Mouse (Mus musculus) Patski (cell line): ENCODE results near the gene Wee1. TPM values are rescaled to one million over a fixed set of nuclear protein-coding genes. Genes with fewer than 3 reads are reported as not detected.
"Not testable (repeated sequence)": the region's sequence is repeated elsewhere in the genome, so short reads cannot be mapped to it uniquely, and the experiment has no call there.

Experiments
- ATAC-seq: fragments of 100-300 bp; one replicate; pipeline ENCODE4 v1.8.0; 2021
- CTCF ChIA-PET: fragments of 350-600 bp; sonication (Branson Sonifier 250); formaldehyde crosslinking; loops from one replicate; lab custom pipeline; 2022; ENCODE audit warnings: inconsistent platforms; lab: Charles Lee
- POLR2A ChIA-PET: fragments of 350-600 bp; sonication (Branson Sonifier 250); formaldehyde crosslinking; loops from one replicate; lab custom pipeline; 2022; ENCODE audit warnings: antibody characterized with exemption, inconsistent platforms; lab: Charles Lee
- DNase-seq: peaks from one replicate; pipeline ENCODE4 v3.0.0-alpha.2; 2011; ENCODE audit warnings: low read depth, low spot score
- H3K27me3 ChIP-seq: fragments of 371-371 bp; one replicate; pipeline ENCODE4 v1.5.1; 2021
- CTCF ChIP-seq: fragments of 100-300 bp; IDR thresholded peaks from one replicate; pipeline ENCODE4 v1.5.1; 2021
- in situ Hi-C: fragments of 300-500 bp; cut with MboI; formaldehyde crosslinking; loops from 3 replicates; pipeline ENCODE4 v1.11.1; 2018; ENCODE audit warnings: low pct_unique_long_range_greater_than_20kb, mixed read lengths
- polyA plus RNA-seq: library from polyadenylated mRNA; unstranded; gene quantifications from one replicate; pipeline ENCODE4 v1.2.3, GENCODE M21; 2021

Wee1 gene
- polyA plus RNA-seq, 1 experiment from 2014 or later, result 28.5 TPM

DNA sequence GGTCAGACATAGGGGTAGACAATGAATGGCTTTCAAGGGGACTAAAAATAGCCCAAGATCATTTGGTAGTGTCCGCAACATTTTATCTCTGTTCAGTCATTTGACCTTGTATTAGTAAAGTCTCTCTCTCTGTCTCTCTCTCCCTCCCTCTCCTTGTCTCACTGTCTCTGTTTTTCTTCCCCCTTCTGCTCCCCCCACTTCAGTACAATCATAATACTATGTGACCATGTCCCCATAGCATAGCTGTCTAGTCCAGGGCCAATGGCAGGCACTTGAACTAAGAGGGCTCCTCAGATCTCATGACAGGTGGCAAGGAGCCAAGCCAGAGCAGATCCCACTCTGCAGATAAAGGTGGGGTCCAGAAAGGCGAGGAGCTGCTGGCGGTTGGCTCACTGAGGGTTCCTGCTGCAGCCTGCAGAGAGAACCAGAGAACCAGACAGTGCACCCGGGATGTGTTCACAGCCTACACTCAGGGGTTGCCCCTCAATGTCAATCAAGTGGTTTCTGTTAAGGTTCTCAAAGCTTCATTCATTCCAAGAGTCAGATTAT, 34.9 kb downstream of the Wee1 start:
- H3K27me3 ChIP-seq, result no peaks in the 10 kb centered on the region
- ChIA-PET CTCF (interaction anchor here (1.2 to 1.9 kb wide), 4 partner anchors 14 to 36 kb away, joined by 4 to 6 read pairs (median 5); partner anchors contain the start of gene Wee1), POLR2A (no interaction called here)
- DNase-seq (no peak), ATAC-seq (no peak)
- no peak for TF ChIP-seq CTCF
- in situ Hi-C loops, result no loop called here

- no peak for DNase-seq
Observed at GRCm38 (mm10) chr7:110157261-110157910, 35.5 kb downstream of the Wee1 start.

DNA sequence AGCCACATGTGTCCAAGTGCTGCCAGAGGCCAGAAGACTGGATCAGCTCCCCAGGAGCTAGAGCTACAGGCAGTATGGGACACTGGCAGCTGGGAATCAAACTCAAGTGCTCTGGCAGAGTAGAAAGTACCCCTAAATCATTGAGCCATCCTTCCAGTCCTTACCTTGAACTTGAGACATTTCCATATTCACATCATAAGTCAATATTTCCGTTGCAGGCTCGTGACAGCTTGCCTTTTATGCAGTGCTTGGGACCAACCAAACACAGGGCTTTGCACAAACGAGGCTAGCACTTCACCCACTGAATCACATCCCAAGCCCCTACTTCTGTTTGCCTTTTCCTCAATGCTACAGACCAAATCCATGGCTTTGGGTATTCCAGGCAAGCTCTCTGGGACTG, 36.2 kb downstream of the Wee1 start:
- no peak for ATAC-seq
- ChIA-PET CTCF (interaction anchor here (0.7 to 2.0 kb wide), 5 partner anchors 19 to 49 kb away, joined by 4 to 6 read pairs (median 6); partner anchors contain the start of gene Wee1), POLR2A (no interaction called here)
- no peaks in the 10 kb centered on the region for H3K27me3 ChIP-seq
- no peak for TF ChIP-seq CTCF
- no peak for DNase-seq
- in situ Hi-C loops, result no loop called here

More at GRCm38 (mm10) chr7:110157261-110157910, 35.5 kb downstream of the Wee1 start:
- POLR2A ChIA-PET, result no interaction called here
- in situ Hi-C loops, result no loop called here
- TF ChIP-seq CTCF, result no peak
- ATAC-seq, result peak; percentile 57
- H3K27me3 ChIP-seq, result no peaks in the 10 kb centered on the region
- CTCF ChIA-PET, result interaction anchor here (0.7 to 2.0 kb wide), 6 partner anchors 15 to 48 kb away, joined by 4 to 6 read pairs (median 5); partner anchors contain the start of gene Wee1

- ATAC-seq, H3K27me3 ChIP-seq, DNase-seq, POLR2A ChIA-PET, CTCF ChIA-PET: not testable (repeated sequence)
- in situ Hi-C loops, result loop anchor here (5.0 to 10.0 kb wide), 2 partner anchors 68 to 275 kb away; no protein-coding TSS in a partner anchor
Observed at GRCm38 (mm10) chr7:110160109-110160508, 38.3 kb downstream of the Wee1 start.

- no peaks in the 10 kb centered on the region for H3K27me3 ChIP-seq
- TF ChIP-seq CTCF, result no peak
- ATAC-seq, result no peak
- ChIA-PET POLR2A (no interaction called here), CTCF (no interaction called here)
- in situ Hi-C loops, result loop anchor here (5.0 to 10.0 kb wide), 2 partner anchors 68 to 274 kb away; no protein-coding TSS in a partner anchor
- DNase-seq, result no peak
Observed at GRCm38 (mm10) chr7:110160601-110161000, 38.8 kb downstream of the Wee1 start.

GRCm38 (mm10) chr7:110163024-110163423, 41.2 kb downstream of the Wee1 start:
- ChIA-PET POLR2A (interaction anchor here (0.6 to 1.5 kb wide), 2 partner anchors 102 to 109 kb away, joined by 3 read pairs; partner anchors contain the start of gene Zfp143), CTCF (interaction anchor here (1.0 to 2.7 kb wide), 7 partner anchors 18 to 117 kb away, joined by 3 to 22 read pairs (median 4); no protein-coding TSS in a partner anchor)
- no peaks in the 10 kb centered on the region for H3K27me3 ChIP-seq
- DNase-seq, result no peak
- peak; percentile 42 for TF ChIP-seq CTCF
- in situ Hi-C loops, result loop anchor here (5.0 to 10.0 kb wide), 2 partner anchors 71 to 272 kb away; no protein-coding TSS in a partner anchor
- no peak for ATAC-seq

GRCm38 (mm10) chr7:110164103-110164681, 42.3 kb downstream of the Wee1 start:
- no peaks in the 10 kb centered on the region for H3K27me3 ChIP-seq
- TF ChIP-seq CTCF, result peak; percentile 95
- ATAC-seq (peak; percentile 87), DNase-seq (peak; percentile 74)
- ChIA-PET POLR2A (interaction anchor here (1.0 to 1.5 kb wide), 5 partner anchors 100 to 133 kb away, joined by 3 to 4 read pairs (median 3); partner anchors contain the start of gene Zfp143), CTCF (interaction anchor here (0.6 to 2.7 kb wide), 18 partner anchors 17 to 484 kb away, joined by 3 to 22 read pairs (median 4); no protein-coding TSS in a partner anchor)
- in situ Hi-C loops, result loop anchor here (5.0 to 10.0 kb wide), 2 partner anchors 72 to 271 kb away; no protein-coding TSS in a partner anchor

- H3K27me3 ChIP-seq, result no peaks in the 10 kb centered on the region
- peak; percentile 67 for DNase-seq
- ChIA-PET CTCF (interaction anchor here (0.7 to 2.7 kb wide), 13 partner anchors 11 to 468 kb away, joined by 3 to 22 read pairs (median 4); no protein-coding TSS in a partner anchor), POLR2A (interaction anchor here (0.7 to 1.5 kb wide), 5 partner anchors 99 to 133 kb away, joined by 3 to 4 read pairs (median 3); partner anchors contain the start of gene Zfp143)
- peak; percentile 94 for TF ChIP-seq CTCF
- peak; percentile 94 for ATAC-seq
- in situ Hi-C loops, result loop anchor here (5.0 to 10.0 kb wide), 4 partner anchors 72 to 453 kb away; no protein-coding TSS in a partner anchor
Observed at GRCm38 (mm10) chr7:110164712-110165122, 42.9 kb downstream of the Wee1 start.

DNA sequence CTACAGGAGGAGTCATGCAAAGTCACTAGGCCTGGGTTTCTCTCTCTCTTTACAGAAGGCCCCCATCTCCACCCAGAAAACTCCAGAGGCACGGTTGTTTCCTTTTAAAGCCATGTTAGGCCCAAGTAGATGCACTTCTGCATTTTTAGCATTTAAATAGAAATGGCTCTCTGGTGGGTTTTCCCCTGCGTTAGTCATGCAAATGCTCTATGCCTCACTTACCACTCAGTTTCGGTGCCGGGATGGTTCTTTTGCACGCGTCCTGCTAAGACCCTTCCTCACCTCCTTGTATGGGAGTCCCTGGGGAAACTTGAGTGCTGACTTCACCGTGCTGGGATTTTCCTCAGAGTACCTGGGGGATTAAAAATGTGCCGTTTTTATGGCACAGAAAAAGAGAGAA, 44.4 kb downstream of the Wee1 start:
- ATAC-seq, result no peak
- in situ Hi-C loops, result loop anchor here (5.0 to 10.0 kb wide), 3 partner anchors 101 to 451 kb away; no protein-coding TSS in a partner anchor
- ChIA-PET CTCF (no interaction called here), POLR2A (no interaction called here)
- TF ChIP-seq CTCF, result no peak
- no peaks in the 10 kb centered on the region for H3K27me3 ChIP-seq
- DNase-seq, result no peak

GRCm38 (mm10) chr7:110179208-110179607, 57.4 kb downstream of the Wee1 start:
- POLR2A ChIA-PET, result no interaction called here
- in situ Hi-C loops, result loop anchor here (5.0 kb wide), 1 partner anchor 38 kb away; no protein-coding TSS in a partner anchor
- no peaks in the 10 kb centered on the region for H3K27me3 ChIP-seq
- TF ChIP-seq CTCF, result no peak
- CTCF ChIA-PET, result no interaction called here
- DNase-seq (no peak), ATAC-seq (no peak)
